Mouse (Mus musculus) ES-Bruce4 (cell line): Measurements from ENCODE around the gene Cntnap2.

Experiments
- CTCF ChIP-seq: IDR thresholded peaks from one replicate; pipeline ENCODE4 v1.8.1; 2011; ENCODE audit warnings: low read depth, low read length
- POLR2A ChIP-seq: IDR thresholded peaks from one replicate; pipeline ENCODE4 v1.8.1; 2011; ENCODE audit warnings: low read length; ENCODE audit not compliant: insufficient read depth

GRCm38 (mm10) chr6:47272606-47273575 is 2213.7 kb downstream of the Cntnap2 start:
- TF ChIP-seq POLR2A (no peak), CTCF (no peak)
